Mouse (Mus musculus) olfactory bulb, adult 2 months (tissue): ENCODE results near the gene Gnb5. TPM values are rescaled to one million over a fixed set of nuclear protein-coding genes. Genes with fewer than 3 reads are reported as not detected.

Experiments
- H3K27ac ChIP-seq: fragments of 200-500 bp; 2 replicates; pipeline ENCODE4 v1.5.1; 2012; ENCODE audit warnings: low read depth, low read length; ENCODE audit not compliant: insufficient read depth
- H3K4me1 ChIP-seq: fragments of 200-500 bp; 2 replicates; pipeline ENCODE4 v1.6.1; 2012; ENCODE audit warnings: low read length; ENCODE audit not compliant: control insufficient read depth, insufficient read depth
- H3K4me3 ChIP-seq: fragments of 200-500 bp; 2 replicates; pipeline ENCODE4 v1.5.1; 2012; ENCODE audit warnings: mild to moderate bottlenecking, low read depth, low read length, moderate library complexity; ENCODE audit not compliant: insufficient read depth
- CTCF ChIP-seq: fragments of 200-500 bp; IDR thresholded peaks from 2 replicates; pipeline ENCODE4 v1.5.1; 2012; ENCODE audit warnings: low read depth, mild to moderate bottlenecking, low read length, moderate library complexity; ENCODE audit not compliant: insufficient read depth
- POLR2A ChIP-seq: fragments of 200-500 bp; IDR thresholded peaks from 2 replicates; pipeline ENCODE4 v1.6.1; 2012; ENCODE audit warnings: mild to moderate bottlenecking, low read depth, low read length, moderate library complexity; ENCODE audit not compliant: insufficient read depth
- WGBS: fragments of 180-500 bp; shearing (Covaris S2); methylation state at CpG from one replicate; pipeline ENCODE4 v1.1.7; 2018; 5-methylcytosine and 5-hydroxymethylcytosine counted together
- polyA plus RNA-seq: library from polyadenylated mRNA; stranded (reverse); fragments of >200 nt; gene quantifications from 2 replicates; pipeline ENCODE4 v1.2.4, GENCODE M21; 2012; ENCODE audit warnings: low replicate concordance; ENCODE audit not compliant: missing spikeins, insufficient read depth, insufficient read length

Gene Gnb5
- polyA plus RNA-seq, 1 experiment = not detected

DNA sequence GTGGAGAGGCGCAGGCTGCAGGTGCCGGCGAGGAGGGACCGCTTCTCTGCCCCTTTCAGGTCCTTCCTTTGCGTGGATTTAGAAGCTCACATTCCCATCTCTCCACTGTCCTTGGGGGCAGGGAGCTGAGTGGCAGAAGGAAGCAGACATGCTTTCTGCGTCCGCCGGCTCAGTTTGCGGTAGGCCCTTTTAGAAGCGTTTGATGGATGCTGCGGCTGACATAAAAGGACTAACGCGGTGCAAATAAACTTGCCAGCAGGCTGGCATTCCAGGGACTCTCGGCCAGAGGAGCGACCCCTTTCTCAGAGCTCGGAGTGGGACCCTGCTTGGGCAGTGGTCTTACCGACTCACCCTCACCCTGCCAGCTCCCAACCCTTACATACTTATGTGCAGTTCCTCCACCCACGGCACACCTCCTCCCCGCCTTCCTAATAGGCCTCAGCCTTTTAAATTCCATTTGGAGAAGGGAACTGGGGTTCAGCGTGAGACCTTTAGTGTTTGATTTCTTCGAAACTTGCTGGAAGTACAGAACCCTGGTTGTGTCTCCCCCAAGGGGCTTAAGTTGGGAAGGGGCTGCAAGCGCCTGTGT is 8.5 kb downstream of the Gnb5 start:
- 2% methylated on average over 22 of the region's 22 CpGs for WGBS
- Histone ChIP-seq H3K4me3 (peak overlapping the region; percentile 90), H3K4me1 (peaks cover 28% of the 10 kb centered on the region), H3K27ac (peak overlapping the region; percentile 99)
- TF ChIP-seq POLR2A (no peak), CTCF (peak; percentile 5; the same call in 1 of the 2 replicates)

DNA sequence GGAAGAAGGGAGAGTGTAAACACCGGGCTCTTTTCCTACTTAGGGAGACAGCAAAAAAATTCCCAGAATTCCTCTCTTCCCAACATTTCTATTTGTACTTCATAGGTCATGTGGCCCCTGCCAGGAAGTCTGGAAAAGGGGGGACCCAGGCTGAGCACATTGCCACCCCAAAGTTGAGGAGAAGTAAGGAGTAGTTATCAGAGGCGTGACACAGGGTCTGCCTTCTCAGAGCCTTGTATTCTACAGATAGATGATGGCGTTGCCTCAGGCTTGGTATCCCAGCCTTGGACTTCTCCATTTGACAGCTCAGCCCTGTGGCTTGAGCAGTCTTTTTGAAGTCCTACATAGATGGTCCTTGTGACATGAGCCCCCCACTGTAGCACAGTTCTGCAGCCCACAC is 9.2 kb downstream of the Gnb5 start:
- H3K4me1 ChIP-seq = peaks cover 32% of the 10 kb centered on the region
- no peak overlapping the region for H3K27ac ChIP-seq
- TF ChIP-seq POLR2A (no peak), CTCF (no peak)

DNA sequence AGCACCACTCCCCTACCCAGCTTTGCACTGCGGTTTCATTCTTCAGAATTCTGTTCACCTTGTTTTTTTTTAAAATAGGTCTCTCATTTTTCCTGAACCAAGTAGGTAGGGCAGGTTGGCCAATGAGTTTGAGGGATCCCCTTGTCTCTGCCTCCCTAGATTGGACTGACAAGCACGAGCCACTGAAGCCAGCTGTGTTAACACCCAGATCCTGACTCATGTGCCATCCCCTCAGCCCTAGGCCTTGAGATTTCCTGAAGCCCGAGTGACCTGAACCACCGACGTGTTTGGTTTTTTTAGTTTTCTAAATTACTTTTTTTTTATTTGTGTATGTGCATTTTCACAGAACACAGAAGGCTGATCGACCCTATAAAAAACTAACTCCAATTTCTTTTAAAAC is 10.7 kb downstream of the Gnb5 start:
- 77% methylated on average over 6 of the region's 6 CpGs for WGBS
- H3K4me1 ChIP-seq = peaks cover 42% of the 10 kb centered on the region
- no peak overlapping the region for H3K27ac ChIP-seq
- no peak overlapping the region for H3K4me3 ChIP-seq
- no peak for TF ChIP-seq CTCF
- no peak for TF ChIP-seq POLR2A

More for the DNA sequence above, 9.2 kb downstream of the Gnb5 start:
- H3K4me3 ChIP-seq = peak overlapping the region; percentile 32
- WGBS = 48% methylated on average over 3 of the region's 3 CpGs

DNA sequence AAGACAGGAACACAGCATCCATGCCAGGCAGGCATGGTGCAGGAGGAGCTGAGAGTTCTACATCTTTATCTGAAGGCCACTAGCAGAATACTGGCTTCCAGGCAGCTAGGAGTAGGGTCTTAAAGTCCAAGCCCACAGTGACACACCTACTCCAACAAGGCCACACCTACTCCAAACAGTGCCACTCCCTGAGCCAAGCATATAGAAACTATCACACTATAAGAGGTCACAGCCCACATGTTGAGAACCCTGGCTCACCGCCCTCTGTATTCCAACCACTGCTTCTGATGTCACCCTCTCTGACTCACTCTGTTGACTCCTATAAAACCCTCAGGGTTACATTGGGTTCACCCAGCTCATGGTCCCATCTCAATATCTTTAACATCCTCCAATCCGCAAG is 12.1 kb downstream of the Gnb5 start:
- peak overlapping the region; percentile 59; the same call in 1 of the 2 replicates for H3K27ac ChIP-seq

DNA sequence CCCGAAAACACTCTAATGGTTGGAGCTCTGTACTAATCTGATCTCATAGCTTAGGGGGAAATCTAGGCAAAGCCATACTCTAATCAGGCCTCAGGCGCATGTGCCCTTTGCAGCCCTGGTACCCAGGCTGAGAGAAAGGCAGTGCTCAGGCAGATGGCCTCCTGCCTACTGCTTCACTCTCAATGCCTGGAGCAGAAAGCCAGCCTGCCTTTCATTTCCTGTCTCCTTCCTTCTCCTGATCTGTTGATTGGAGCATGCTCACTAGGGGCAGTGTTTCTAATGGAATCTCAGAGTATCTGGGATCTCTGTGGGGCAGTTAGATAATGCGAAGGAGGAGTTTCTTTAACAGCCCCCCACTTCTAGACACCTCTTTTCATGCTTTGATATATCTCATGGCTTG is 13.3 kb downstream of the Gnb5 start:
- no peak overlapping the region for H3K4me3 ChIP-seq
- peak overlapping the region; percentile 46; the same call in 1 of the 2 replicates for H3K27ac ChIP-seq
- H3K4me1 ChIP-seq = peaks cover 52% of the 10 kb centered on the region
- TF ChIP-seq POLR2A (no peak), CTCF (no peak)
- WGBS = 62% methylated on average over 3 of the region's 3 CpGs

More for the DNA sequence above, 12.1 kb downstream of the Gnb5 start:
- WGBS = 63% methylated on average over 2 of the region's 2 CpGs
- TF ChIP-seq POLR2A (no peak), CTCF (no peak)
- Histone ChIP-seq H3K4me3 (no peak overlapping the region), H3K4me1 (peaks cover 49% of the 10 kb centered on the region)

DNA sequence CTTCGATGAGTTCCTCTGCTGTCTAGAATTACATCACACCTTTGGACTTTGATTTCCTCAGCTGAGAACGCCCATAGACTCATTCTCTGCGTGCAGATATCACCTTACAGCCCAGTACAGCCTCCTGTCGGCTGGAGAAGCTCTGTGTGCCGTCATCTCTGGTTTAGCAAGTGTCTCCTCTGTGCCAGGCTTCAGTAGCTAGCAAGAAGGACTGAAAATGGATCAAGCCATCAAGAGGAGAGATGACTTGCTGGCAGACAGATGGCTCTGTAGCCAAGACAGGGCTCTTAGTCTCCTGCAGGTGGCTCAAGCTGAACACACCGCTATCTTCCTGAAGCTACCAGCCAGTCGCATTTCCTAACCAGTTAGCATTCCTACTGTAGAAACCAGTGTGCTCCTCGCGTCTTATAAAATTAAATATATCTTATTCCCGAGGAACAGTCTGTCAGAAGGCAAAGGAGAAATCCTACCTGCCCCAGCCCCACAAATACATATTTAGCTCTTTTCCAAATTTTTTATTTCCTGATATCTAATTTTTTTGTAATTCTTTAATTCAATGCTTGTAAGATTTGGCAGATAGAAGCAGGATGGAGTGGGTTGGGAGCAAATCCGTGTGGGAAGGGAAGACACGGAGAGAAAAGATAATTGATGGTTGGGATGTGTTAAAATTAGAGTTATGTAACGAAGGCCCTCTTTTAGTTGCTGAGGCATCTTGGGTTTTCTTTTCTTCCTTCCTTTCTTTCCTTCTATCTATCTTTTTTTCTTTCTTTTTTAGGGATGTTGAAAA is 16.2 kb downstream of the Gnb5 start:
- H3K27ac ChIP-seq = peak overlapping the region; percentile 91
- 34% methylated on average over 13 of the region's 13 CpGs for WGBS
- H3K4me3 ChIP-seq = no peak overlapping the region
- peaks cover 61% of the 10 kb centered on the region for H3K4me1 ChIP-seq
- TF ChIP-seq POLR2A (no peak; the same call in 1 of the 2 replicates), CTCF (no peak)

DNA sequence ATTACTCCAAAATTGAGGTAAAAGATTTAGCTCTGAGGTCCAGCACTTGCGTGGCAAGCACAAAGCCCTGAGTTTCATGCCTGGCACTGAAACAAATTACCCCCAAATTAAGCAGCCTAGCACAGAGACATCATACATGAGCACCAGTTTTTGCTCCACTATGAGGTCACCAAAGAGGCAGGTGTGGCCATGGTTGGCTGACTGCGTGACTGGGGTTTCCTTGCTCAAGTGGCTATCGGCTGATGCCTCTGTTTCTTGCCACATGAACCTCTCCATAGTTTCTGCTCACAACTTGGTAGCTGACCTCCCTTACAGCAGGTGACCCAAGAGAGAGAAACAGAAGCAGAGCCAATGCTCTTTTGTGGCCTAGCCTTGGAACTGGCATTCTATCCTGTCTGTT is 22.0 kb downstream of the Gnb5 start:
- H3K4me1 ChIP-seq = peaks cover 34% of the 10 kb centered on the region
- TF ChIP-seq POLR2A (no peak), CTCF (no peak)
- H3K4me3 ChIP-seq = no peak overlapping the region
- H3K27ac ChIP-seq = no peak overlapping the region
- 95% methylated on average over 3 of the region's 3 CpGs for WGBS

DNA sequence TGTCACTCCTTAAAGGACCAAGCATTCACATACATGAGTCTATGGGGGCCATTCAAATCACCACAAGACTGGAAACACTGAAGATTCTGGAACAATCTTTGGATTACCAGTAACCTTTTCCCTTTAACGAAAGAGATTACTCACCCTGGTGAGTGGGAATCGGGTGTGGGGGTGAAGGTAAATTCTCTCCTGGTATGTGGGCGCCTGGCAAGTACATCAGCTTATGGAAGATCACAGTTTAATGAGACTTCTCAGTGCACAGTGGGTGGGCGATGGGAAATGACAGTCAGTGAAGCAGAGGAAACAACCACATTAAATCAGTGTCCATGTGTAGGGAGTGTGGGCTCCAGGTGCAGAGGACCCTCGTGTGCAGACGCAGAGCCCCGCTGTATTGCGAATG is 24.7 kb downstream of the Gnb5 start:
- WGBS = 68% methylated on average over 8 of the region's 8 CpGs
- peak overlapping the region; percentile 60 for H3K27ac ChIP-seq

DNA sequence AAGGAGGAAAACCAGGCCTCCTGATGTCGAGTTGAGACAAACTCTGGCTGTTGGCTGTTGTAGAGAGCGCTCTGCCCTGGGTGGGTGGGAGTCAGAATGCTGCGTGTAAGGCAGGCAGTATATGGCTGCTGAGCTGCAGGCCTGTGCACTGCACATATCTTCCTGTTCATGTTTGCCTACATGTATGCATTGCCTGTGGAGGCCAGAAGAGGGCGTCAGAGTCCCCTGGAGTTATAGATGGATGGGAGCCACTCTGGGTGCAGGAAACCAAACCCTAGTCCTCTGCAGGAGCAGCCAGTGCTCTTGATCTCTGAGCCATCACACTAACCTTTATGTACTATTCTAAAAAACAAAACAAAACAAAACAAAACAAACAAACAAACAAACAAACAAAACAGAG is 28.4 kb downstream of the Gnb5 start:
- Histone ChIP-seq H3K27ac (peak overlapping the region; percentile 24; the same call in 1 of the 2 replicates), H3K4me3 (no peak overlapping the region), H3K4me1 (peaks cover 34% of the 10 kb centered on the region)
- TF ChIP-seq CTCF (no peak), POLR2A (no peak)
- WGBS = 84% methylated on average over 4 of the region's 4 CpGs

More for the DNA sequence above, 24.7 kb downstream of the Gnb5 start:
- no peak for TF ChIP-seq POLR2A
- TF ChIP-seq CTCF = no peak
- Histone ChIP-seq H3K4me3 (no peak overlapping the region), H3K4me1 (peaks cover 31% of the 10 kb centered on the region)
